Mouse (Mus musculus): Measurements from ENCODE around the gene Apol7e.

GRCm38 (mm10) chr15:77746326-77746725, 47.7 kb downstream of the Apol7e start:
- TF ChIP-seq CTCF (IDR thresholded peaks at IDR 0.05; ENCODE audit: borderline replicate concordance, extremely low read depth, insufficient read depth, insufficient read length) (no peak), POLR2A (IDR thresholded peaks at IDR 0.05; ENCODE audit: borderline replicate concordance, extremely low read depth, insufficient read depth, insufficient read length, poor library complexity, severe bottlenecking) (no peak)
